Mouse (Mus musculus): ENCODE data around the gene Sbk3.
"Not testable (repeated sequence)": the region's sequence is repeated elsewhere in the genome, so short reads cannot be mapped to it uniquely, and the experiment has no call there.

Gene Sbk3

GRCm38 (mm10) chr7:4971068-4971467, at the start of gene Sbk3:
TSS of gene Sbk3 (minus strand) at chr7:4971168.
- no peak for DNase-seq (ENCODE audit: extremely low spot score)

- DNase-seq (ENCODE audit: extremely low spot score) = no peak
Measured at GRCm38 (mm10) chr7:5020685-5021084, 49.7 kb upstream of the Sbk3 start.

- peak; percentile 98 for DNase-seq (ENCODE audit: extremely low spot score)
Measured at GRCm38 (mm10) chr7:5020000-5020681, 49.2 kb upstream of the Sbk3 start, which contains the start of the genes Zfp865 and Ccdc106. TSS of gene Zfp865 (plus strand) at chr7:5020376. TSS of gene Ccdc106 (plus strand) at chr7:5020553.

- not testable (repeated sequence) for DNase-seq (ENCODE audit: extremely low spot score)
Measured at GRCm38 (mm10) chr7:5019576-5019975, 48.6 kb upstream of the Sbk3 start.

- DNase-seq (ENCODE audit: extremely low spot score) = no peak
Measured at GRCm38 (mm10) chr7:5017931-5018330, 47.0 kb upstream of the Sbk3 start.

- DNase-seq (ENCODE audit: extremely low spot score) = no peak
Measured at GRCm38 (mm10) chr7:5017352-5017751, 46.4 kb upstream of the Sbk3 start.

- no peak for DNase-seq (ENCODE audit: extremely low spot score)
Measured at GRCm38 (mm10) chr7:5016920-5017319, 46.0 kb upstream of the Sbk3 start.

GRCm38 (mm10) chr7:5016057-5016456, 45.1 kb upstream of the Sbk3 start:
- DNase-seq (ENCODE audit: extremely low spot score) = no peak

GRCm38 (mm10) chr7:5015118-5016001, 44.4 kb upstream of the Sbk3 start, which contains the start of gene Gm44973:
TSS of gene Gm44973 (plus strand) at chr7:5015496.
- peak; percentile 99 for DNase-seq (ENCODE audit: extremely low spot score)

GRCm38 (mm10) chr7:5014251-5015117, 43.5 kb upstream of the Sbk3 start, which contains the start of the genes Zfp524 and Fiz1:
TSS of gene Zfp524 (plus strand) at chr7:5014415.
TSS of gene Fiz1 (minus strand) at chr7:5014697.
- DNase-seq (ENCODE audit: extremely low spot score) = peak; percentile 98

GRCm38 (mm10) chr7:5012681-5013513, 41.9 kb upstream of the Sbk3 start:
- DNase-seq (ENCODE audit: extremely low spot score) = no peak

GRCm38 (mm10) chr7:5008229-5008628, 37.3 kb upstream of the Sbk3 start:
- no peak for DNase-seq (ENCODE audit: extremely low spot score)

- not testable (repeated sequence) for DNase-seq (ENCODE audit: extremely low spot score)
Measured at GRCm38 (mm10) chr7:5002876-5003275, 31.9 kb upstream of the Sbk3 start.

GRCm38 (mm10) chr7:4999876-5000275, 28.9 kb upstream of the Sbk3 start:
- no peak for DNase-seq (ENCODE audit: extremely low spot score)

GRCm38 (mm10) chr7:4996934-4997333, 26.0 kb upstream of the Sbk3 start:
- no peak for DNase-seq (ENCODE audit: extremely low spot score)

GRCm38 (mm10) chr7:4996003-4996895, 25.3 kb upstream of the Sbk3 start, which contains the start of gene Zfp579:
TSS of gene Zfp579 (minus strand) at chr7:4996158.
- peak; percentile 95 for DNase-seq (ENCODE audit: extremely low spot score)

- DNase-seq (ENCODE audit: extremely low spot score) = no peak
Measured at GRCm38 (mm10) chr7:4995268-4996002, 24.5 kb upstream of the Sbk3 start.

GRCm38 (mm10) chr7:4993999-4994788, 23.2 kb upstream of the Sbk3 start:
- no peak for DNase-seq (ENCODE audit: extremely low spot score)
